Mouse (Mus musculus): ENCODE measurements around the gene Kcnn4. TPM values are rescaled to one million over a fixed set of nuclear protein-coding genes. Genes with fewer than 3 reads are reported as not detected.
"Not testable (repeated sequence)": the region's sequence is repeated elsewhere in the genome, so short reads cannot be mapped to it uniquely, and the experiment has no call there.

Gene Kcnn4
- polyA plus RNA-seq, 1 experiment from 2014 or later: 0.45 TPM

GRCm38 (mm10) chr7:24394054-24394453 lies 24.0 kb downstream of the Kcnn4 start:
- DNase-seq (no peak), ATAC-seq (ENCODE audit: low FRiP score, low TSS enrichment) (no peak)
- Histone ChIP-seq H3K4me1 (ENCODE audit: control insufficient read depth, insufficient read depth, low read length) (no peaks in the 10 kb centered on the region), H3K4me2 (ENCODE audit: low read length) (no peak overlapping the region), H3K4me3 (replicated peaks; ENCODE audit: low read depth, low read length) (no peak overlapping the region), H3K27ac (replicated peaks; ENCODE audit: low read depth, low read length) (no peak overlapping the region), H3K36me3 (ENCODE audit: control insufficient read depth, insufficient read depth, low read length) (no peaks in the 10 kb centered on the region), H3K9ac (replicated peaks; ENCODE audit: low read length) (no peak overlapping the region), H3K27me3 (ENCODE audit: control insufficient read depth, insufficient read depth, low read length) (no peaks in the 10 kb centered on the region), H3K9me3 (ENCODE audit: control insufficient read depth, low read length) (no peaks in the 10 kb centered on the region)
- WGBS: 78% methylated on average over 3 of the region's 3 CpGs

GRCm38 (mm10) chr7:24394475-24395161 lies 24.6 kb downstream of the Kcnn4 start:
- Histone ChIP-seq H3K4me1 (ENCODE audit: control insufficient read depth, insufficient read depth, low read length) (no peaks in the 10 kb centered on the region), H3K9me3 (ENCODE audit: control insufficient read depth, low read length) (no peaks in the 10 kb centered on the region), H3K4me3 (replicated peaks; ENCODE audit: low read depth, low read length) (no peak overlapping the region), H3K36me3 (ENCODE audit: control insufficient read depth, insufficient read depth, low read length) (no peaks in the 10 kb centered on the region), H3K27me3 (ENCODE audit: control insufficient read depth, insufficient read depth, low read length) (no peaks in the 10 kb centered on the region), H3K9ac (replicated peaks; ENCODE audit: low read length) (no peak overlapping the region), H3K27ac (replicated peaks; ENCODE audit: low read depth, low read length) (no peak overlapping the region), H3K4me2 (ENCODE audit: low read length) (no peak overlapping the region)
- ATAC-seq (ENCODE audit: low FRiP score, low TSS enrichment) (no peak), DNase-seq (no peak)
- WGBS: 89% methylated on average over 15 of the region's 15 CpGs

- WGBS: 84% methylated on average over 11 of the region's 11 CpGs
- no peak overlapping the region for H3K9ac ChIP-seq (replicated peaks; ENCODE audit: low read length)
Measured at GRCm38 (mm10) chr7:24396832-24397231, 26.8 kb downstream of the Kcnn4 start.

GRCm38 (mm10) chr7:24398364-24398913 lies 28.4 kb downstream of the Kcnn4 start:
- Histone ChIP-seq H3K4me3 (replicated peaks; ENCODE audit: low read depth, low read length) (no peak overlapping the region), H3K27ac (replicated peaks; ENCODE audit: low read depth, low read length) (no peak overlapping the region), H3K9me3 (ENCODE audit: control insufficient read depth, low read length) (no peaks in the 10 kb centered on the region), H3K9ac (replicated peaks; ENCODE audit: low read length) (no peak overlapping the region), H3K36me3 (ENCODE audit: control insufficient read depth, insufficient read depth, low read length) (peaks cover 1% of the 10 kb centered on the region), H3K4me1 (ENCODE audit: control insufficient read depth, insufficient read depth, low read length) (no peaks in the 10 kb centered on the region), H3K4me2 (ENCODE audit: low read length) (no peak overlapping the region), H3K27me3 (ENCODE audit: control insufficient read depth, insufficient read depth, low read length) (no peaks in the 10 kb centered on the region)
- 94% methylated on average over 8 of the region's 8 CpGs for WGBS
- ATAC-seq (ENCODE audit: low FRiP score, low TSS enrichment) (no peak), DNase-seq (no peak)

More at GRCm38 (mm10) chr7:24396832-24397231, 26.8 kb downstream of the Kcnn4 start:
- no peak overlapping the region for H3K4me2 ChIP-seq (ENCODE audit: low read length)
- H3K9me3 ChIP-seq (ENCODE audit: control insufficient read depth, low read length): no peaks in the 10 kb centered on the region
- H3K4me3 ChIP-seq (replicated peaks; ENCODE audit: low read depth, low read length): no peak overlapping the region
- no peak overlapping the region for H3K27ac ChIP-seq (replicated peaks; ENCODE audit: low read depth, low read length)
- no peaks in the 10 kb centered on the region for H3K4me1 ChIP-seq (ENCODE audit: control insufficient read depth, insufficient read depth, low read length)
- H3K36me3 ChIP-seq (ENCODE audit: control insufficient read depth, insufficient read depth, low read length): no peaks in the 10 kb centered on the region
- no peak for DNase-seq
- ATAC-seq (ENCODE audit: low FRiP score, low TSS enrichment): no peak
- H3K27me3 ChIP-seq (ENCODE audit: control insufficient read depth, insufficient read depth, low read length): no peaks in the 10 kb centered on the region

GRCm38 (mm10) chr7:24399256-24400081 lies 29.4 kb downstream of the Kcnn4 start, which contains the start of gene Smg9:
TSS of gene Smg9 (plus strand) at chr7:24399619.
- WGBS: 2% methylated on average over 66 of the region's 66 CpGs
- no peaks in the 10 kb centered on the region for H3K9me3 ChIP-seq (ENCODE audit: control insufficient read depth, low read length)
- peak within 1 kb of the TSS; percentile 73 for H3K9ac ChIP-seq (replicated peaks; ENCODE audit: low read length)
- H3K27me3 ChIP-seq (ENCODE audit: control insufficient read depth, insufficient read depth, low read length): no peaks in the 10 kb centered on the region
- DNase-seq (peak; percentile 100), ATAC-seq (ENCODE audit: low FRiP score, low TSS enrichment) (peak; percentile 95)
- no peaks in the 10 kb centered on the region for H3K4me1 ChIP-seq (ENCODE audit: control insufficient read depth, insufficient read depth, low read length)
- H3K4me2 ChIP-seq (ENCODE audit: low read length): peak within 1 kb of the TSS; percentile 60
- H3K4me3 ChIP-seq (replicated peaks; ENCODE audit: low read depth, low read length): peak within 1 kb of the TSS; percentile 61
- H3K27ac ChIP-seq (replicated peaks; ENCODE audit: low read depth, low read length): peak within 1 kb of the TSS; percentile 97
- H3K36me3 ChIP-seq (ENCODE audit: control insufficient read depth, insufficient read depth, low read length): peaks cover 10% of the 10 kb centered on the region

GRCm38 (mm10) chr7:24400082-24400452 lies 30.0 kb downstream of the Kcnn4 start:
- peak overlapping the region; percentile 97 for H3K27ac ChIP-seq (replicated peaks; ENCODE audit: low read depth, low read length)
- H3K27me3 ChIP-seq (ENCODE audit: control insufficient read depth, insufficient read depth, low read length): no peaks in the 10 kb centered on the region
- 20% methylated on average over 3 of the region's 3 CpGs for WGBS
- peaks cover 16% of the 10 kb centered on the region for H3K36me3 ChIP-seq (ENCODE audit: control insufficient read depth, insufficient read depth, low read length)
- no peaks in the 10 kb centered on the region for H3K4me1 ChIP-seq (ENCODE audit: control insufficient read depth, insufficient read depth, low read length)
- no peaks in the 10 kb centered on the region for H3K9me3 ChIP-seq (ENCODE audit: control insufficient read depth, low read length)
- peak overlapping the region; percentile 61 for H3K4me3 ChIP-seq (replicated peaks; ENCODE audit: low read depth, low read length)
- DNase-seq: no peak
- H3K4me2 ChIP-seq (ENCODE audit: low read length): peak overlapping the region; percentile 60
- H3K9ac ChIP-seq (replicated peaks; ENCODE audit: low read length): peak overlapping the region; percentile 73
- no peak for ATAC-seq (ENCODE audit: low FRiP score, low TSS enrichment)

GRCm38 (mm10) chr7:24400489-24400888 lies 30.4 kb downstream of the Kcnn4 start:
- not testable (repeated sequence) for H3K9ac ChIP-seq (replicated peaks; ENCODE audit: low read length); DNase-seq; H3K27me3 ChIP-seq (ENCODE audit: control insufficient read depth, insufficient read depth, low read length); H3K4me1 ChIP-seq (ENCODE audit: control insufficient read depth, insufficient read depth, low read length); ATAC-seq (ENCODE audit: low FRiP score, low TSS enrichment); H3K9me3 ChIP-seq (ENCODE audit: control insufficient read depth, low read length); H3K27ac ChIP-seq (replicated peaks; ENCODE audit: low read depth, low read length)
- Histone ChIP-seq H3K36me3 (ENCODE audit: control insufficient read depth, insufficient read depth, low read length) (peaks cover 19% of the 10 kb centered on the region), H3K4me2 (ENCODE audit: low read length) (peak overlapping the region; percentile 60), H3K4me3 (replicated peaks; ENCODE audit: low read depth, low read length) (peak overlapping the region; percentile 61; the same call in 1 of the 2 replicates)
- WGBS: 93% methylated on average over 4 of the region's 4 CpGs

- DNase-seq (no peak), ATAC-seq (ENCODE audit: low FRiP score, low TSS enrichment) (no peak)
- WGBS: 99% methylated on average over 9 of the region's 9 CpGs
- Histone ChIP-seq H3K27ac (replicated peaks; ENCODE audit: low read depth, low read length) (no peak overlapping the region), H3K27me3 (ENCODE audit: control insufficient read depth, insufficient read depth, low read length) (no peaks in the 10 kb centered on the region), H3K4me1 (ENCODE audit: control insufficient read depth, insufficient read depth, low read length) (no peaks in the 10 kb centered on the region), H3K4me2 (ENCODE audit: low read length) (no peak overlapping the region), H3K9ac (replicated peaks; ENCODE audit: low read length) (no peak overlapping the region), H3K4me3 (replicated peaks; ENCODE audit: low read depth, low read length) (no peak overlapping the region), H3K36me3 (ENCODE audit: control insufficient read depth, insufficient read depth, low read length) (peaks cover 36% of the 10 kb centered on the region), H3K9me3 (ENCODE audit: control insufficient read depth, low read length) (no peaks in the 10 kb centered on the region)
Measured at GRCm38 (mm10) chr7:24402851-24403250, 32.8 kb downstream of the Kcnn4 start.

Measured in midbrain, embryonic 14.5 days (tissue).